8 mouse cellular contexts compared by ENCODE assay signal in genomic region chr7:27941869-27942268, GRCm38 (mm10). TPM values are rescaled to one million over a fixed set of nuclear protein-coding genes. Genes with fewer than 3 reads are reported as not detected.
DNase-seq lines count a peak whose midpoint lies in the region; ATAC-seq and TF ChIP-seq lines count a peak whose summit lies in the region.
"Not testable (repeated sequence)": the region's sequence is repeated elsewhere in the genome, so short reads cannot be mapped to it uniquely, and the experiment has no call there.

No protein-coding gene starts in this region.

- not testable (repeated sequence) for H3K4me3 ChIP-seq in forebrain, embryonic 14.5 days (ENCODE audit: low read depth, low read length); lung, embryonic 14.5 days (ENCODE audit: low read depth, low read length)

- H3K4me2 ChIP-seq in forebrain, embryonic 14.5 days (ENCODE audit: low read length); lung, embryonic 14.5 days: not testable (repeated sequence)

- H3K27me3 ChIP-seq in forebrain, embryonic 14.5 days (replicated peaks; ENCODE audit: control insufficient read depth, insufficient read depth, low read length); lung, embryonic 14.5 days (ENCODE audit: insufficient read depth, low read length): not testable (repeated sequence)

- 37% methylated on average over 4 of the region's 7 CpGs for WGBS in forebrain, embryonic 14.5 days
- WGBS in lung, embryonic 14.5 days: 38% methylated on average over 5 of the region's 7 CpGs

- H3K9me3 ChIP-seq in forebrain, embryonic 14.5 days (replicated peaks; ENCODE audit: control insufficient read depth, low read length); lung, embryonic 14.5 days (ENCODE audit: low read depth, low read length): not testable (repeated sequence)

- not testable (repeated sequence) for ATAC-seq in forebrain, embryonic 14.5 days; lung, embryonic 14.5 days (ENCODE audit: insufficient read depth)

- DNase-seq in CD4-positive, CD25-positive, alpha-beta regulatory T cell, adult 2 months (ENCODE audit: low read depth, low spot score): peak; percentile 10
- peak; percentile 10 to 20 for DNase-seq in adrenal gland, postnatal 36 days
- peak; percentile 11 for DNase-seq in forebrain, embryonic 14.5 days (ENCODE audit: low spot score)
- peak; percentile 62 for DNase-seq in induced T-regulatory cell, adult 2 months (ENCODE audit: low read depth)
- DNase-seq in kidney, postnatal 4 days: peak; percentile 28 to 31
- not testable (repeated sequence) for DNase-seq in lung, embryonic 14.5 days
- DNase-seq in retina, embryonic 14.5 days (ENCODE audit: low spot score): peak; percentile 33
- peak; percentile 38 for DNase-seq in thymus, postnatal 14 days

- H3K4me1 ChIP-seq in forebrain, embryonic 14.5 days (ENCODE audit: control insufficient read depth, insufficient read depth, low read length); lung, embryonic 14.5 days (ENCODE audit: insufficient read depth): not testable (repeated sequence)

- not testable (repeated sequence) for H3K27ac ChIP-seq in forebrain, embryonic 14.5 days (ENCODE audit: low read depth, low read length); lung, embryonic 14.5 days (ENCODE audit: low read depth)

- H3K36me3 ChIP-seq in forebrain, embryonic 14.5 days (ENCODE audit: control insufficient read depth, insufficient read depth, low read length); lung, embryonic 14.5 days (ENCODE audit: insufficient read depth): not testable (repeated sequence)

- TF ChIP-seq CTCF in lung, embryonic 14.5 days (IDR thresholded peaks at IDR 0.05; ENCODE audit: low read depth): peak; percentile 39; the same call in 1 of the 2 replicates

- not testable (repeated sequence) for H3K9ac ChIP-seq in forebrain, embryonic 14.5 days (ENCODE audit: low read length); lung, embryonic 14.5 days

RNA-seq across cellular contexts. Expression of gene Zfp974, which starts 12.6 kb away (rescaled TPM):
- 10 to 100 TPM; 12.7 to 14.3 TPM for total RNA-seq in adrenal gland, postnatal 36 days (2021)
- polyA plus RNA-seq in forebrain, embryonic 14.5 days (2014; fragmentation: Nextera tagmentation; extraction: Ambion mirVana): 11.7 and 15.1 TPM in 2 replicates
- 10.1 TPM in 2 replicates for polyA plus RNA-seq in lung, embryonic 14.5 days (2014; fragmentation: Nextera tagmentation; extraction: Ambion mirVana)

RNA-seq across cellular contexts. Expression of gene Zfp780b, which starts 37.1 kb away (rescaled TPM):
- 10 to 100 TPM; 10.5 to 13.6 TPM for total RNA-seq in adrenal gland, postnatal 36 days (2021)
- 17.8 and 17.9 TPM in 2 replicates for polyA plus RNA-seq in forebrain, embryonic 14.5 days (2014; fragmentation: Nextera tagmentation; extraction: Ambion mirVana)
- polyA plus RNA-seq in lung, embryonic 14.5 days (2014; fragmentation: Nextera tagmentation; extraction: Ambion mirVana): 16.2 and 17.5 TPM in 2 replicates
